Mouse (Mus musculus): Measurements from ENCODE around the gene Mia. TPM values are rescaled to one million over a fixed set of nuclear protein-coding genes. Genes with fewer than 3 reads are reported as not detected.

Gene Mia
- polyA plus RNA-seq, 1 experiment: not detected

DNA sequence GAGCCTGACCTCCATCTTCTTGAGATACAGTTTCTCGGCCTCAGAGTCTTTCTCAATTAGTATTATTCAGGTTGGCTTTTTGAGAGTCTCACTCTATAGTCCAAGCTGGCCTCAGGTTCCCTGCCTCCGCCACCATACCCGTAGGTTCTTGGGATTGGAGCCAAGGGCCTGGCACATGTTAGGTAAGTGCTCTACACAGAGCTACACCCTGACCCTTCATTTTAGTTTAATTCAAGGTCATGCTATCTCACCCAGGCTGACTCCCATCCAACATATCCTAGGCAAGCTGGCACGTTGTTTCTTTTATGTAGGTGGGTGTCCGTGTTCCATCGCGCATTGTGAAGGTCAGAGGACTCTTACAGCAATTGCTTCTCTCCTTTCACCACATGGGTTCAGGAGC, 6.1 kb downstream of the Mia start:
- no peak for TF ChIP-seq FLI1 (IDR thresholded peaks at IDR 0.05; ENCODE audit: low read length)
- peaks cover 73% of the 10 kb centered on the region for H3K4me1 ChIP-seq
- no peak overlapping the region for H3K4me3 ChIP-seq (replicated peaks)
- H3K36me3 ChIP-seq (replicated peaks; ENCODE audit: low read length): peaks cover 62% of the 10 kb centered on the region
- no peaks in the 10 kb centered on the region for H3K9me3 ChIP-seq
- no peaks in the 10 kb centered on the region for H3K27me3 ChIP-seq (replicated peaks)

GRCm38 (mm10) chr7:27174496-27174895, 6.5 kb downstream of the Mia start:
- no peak for TF ChIP-seq FLI1 (IDR thresholded peaks at IDR 0.05; ENCODE audit: low read length)
- no peak for TF ChIP-seq GATA1 (IDR thresholded peaks at IDR 0.05; ENCODE audit: borderline replicate concordance, low read length)
- H3K9me3 ChIP-seq: no peaks in the 10 kb centered on the region
- H3K4me1 ChIP-seq: peaks cover 69% of the 10 kb centered on the region
- H3K27me3 ChIP-seq (replicated peaks): no peaks in the 10 kb centered on the region
- H3K4me3 ChIP-seq (replicated peaks): no peak overlapping the region
- peaks cover 66% of the 10 kb centered on the region for H3K36me3 ChIP-seq (replicated peaks; ENCODE audit: low read length)

- TF ChIP-seq FLI1 (IDR thresholded peaks at IDR 0.05; ENCODE audit: low read length): no peak
- peaks cover 79% of the 10 kb centered on the region for H3K36me3 ChIP-seq (replicated peaks; ENCODE audit: low read length)
These were observed 10.0 kb downstream of the Mia start for GRCm38 (mm10) chr7:27170981-27171380.

DNA sequence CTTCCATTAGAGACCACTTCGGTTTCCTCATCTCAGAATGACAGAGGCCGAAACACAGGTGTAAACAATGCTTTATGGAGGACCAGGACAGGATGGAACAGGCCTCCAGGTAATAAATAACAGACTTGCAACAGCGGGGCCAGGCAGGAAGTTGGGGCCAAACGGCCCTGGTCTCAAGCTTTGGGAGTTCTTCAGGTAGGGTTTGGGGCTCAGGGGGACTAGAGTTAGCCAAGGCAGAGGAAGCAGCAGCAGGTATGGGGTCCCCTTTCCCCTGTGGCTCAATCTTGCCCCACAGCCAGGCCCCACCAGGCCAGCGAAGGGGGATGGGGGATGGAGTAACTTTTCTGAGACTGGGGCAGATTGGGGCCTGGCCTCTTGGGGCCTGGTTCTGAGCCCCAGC, 12.6 kb downstream of the Mia start:
- Histone ChIP-seq H3K4me3 (replicated peaks) (no peak overlapping the region), H3K4me1 (peaks cover 63% of the 10 kb centered on the region), H3K36me3 (replicated peaks; ENCODE audit: low read length) (peaks cover 75% of the 10 kb centered on the region), H3K9me3 (no peaks in the 10 kb centered on the region), H3K27me3 (replicated peaks) (no peaks in the 10 kb centered on the region)
- TF ChIP-seq GATA1 (IDR thresholded peaks at IDR 0.05; ENCODE audit: borderline replicate concordance, low read length): no peak
- no peak for TF ChIP-seq FLI1 (IDR thresholded peaks at IDR 0.05; ENCODE audit: low read length)

More at GRCm38 (mm10) chr7:27170981-27171380, 10.0 kb downstream of the Mia start:
- Histone ChIP-seq H3K4me3 (replicated peaks) (no peak overlapping the region), H3K4me1 (peaks cover 62% of the 10 kb centered on the region), H3K9me3 (no peaks in the 10 kb centered on the region), H3K27me3 (replicated peaks) (no peaks in the 10 kb centered on the region)

DNA sequence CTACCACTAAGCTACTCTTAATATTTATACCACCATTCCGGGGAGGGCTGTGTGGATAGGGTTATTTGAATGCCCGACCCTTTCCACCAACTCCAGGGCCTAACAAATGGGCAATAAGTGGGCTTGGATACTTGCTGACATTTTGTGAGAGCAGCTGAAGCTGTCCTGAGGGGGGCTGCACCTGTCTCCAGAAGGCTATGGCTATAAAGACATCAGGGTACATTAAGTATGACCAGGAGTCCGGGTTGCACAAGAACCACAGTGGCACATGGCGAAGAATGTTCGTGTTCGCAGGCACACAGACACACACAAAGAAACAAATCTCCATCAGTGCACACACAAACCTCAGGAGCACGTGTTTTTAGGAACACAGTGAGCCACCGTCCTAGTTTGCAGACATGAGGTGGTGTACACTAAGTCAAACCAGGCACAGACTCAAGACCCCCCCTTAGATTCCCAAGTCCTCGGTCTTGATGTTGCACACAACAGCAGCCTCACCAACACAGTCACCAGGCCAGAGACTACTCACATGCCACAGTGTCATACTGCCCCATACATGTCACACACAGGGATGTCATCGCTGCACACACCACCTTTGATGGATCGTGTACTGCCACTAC, 13.4 kb downstream of the Mia start:
- Histone ChIP-seq H3K9me3 (no peaks in the 10 kb centered on the region), H3K4me1 (peaks cover 65% of the 10 kb centered on the region), H3K36me3 (replicated peaks; ENCODE audit: low read length) (peaks cover 75% of the 10 kb centered on the region), H3K27me3 (replicated peaks) (no peaks in the 10 kb centered on the region), H3K4me3 (replicated peaks) (peak overlapping the region; percentile 97)
- no peak for TF ChIP-seq GATA1 (IDR thresholded peaks at IDR 0.05; ENCODE audit: borderline replicate concordance, low read length)
- TF ChIP-seq FLI1 (IDR thresholded peaks at IDR 0.05; ENCODE audit: low read length): no peak

DNA sequence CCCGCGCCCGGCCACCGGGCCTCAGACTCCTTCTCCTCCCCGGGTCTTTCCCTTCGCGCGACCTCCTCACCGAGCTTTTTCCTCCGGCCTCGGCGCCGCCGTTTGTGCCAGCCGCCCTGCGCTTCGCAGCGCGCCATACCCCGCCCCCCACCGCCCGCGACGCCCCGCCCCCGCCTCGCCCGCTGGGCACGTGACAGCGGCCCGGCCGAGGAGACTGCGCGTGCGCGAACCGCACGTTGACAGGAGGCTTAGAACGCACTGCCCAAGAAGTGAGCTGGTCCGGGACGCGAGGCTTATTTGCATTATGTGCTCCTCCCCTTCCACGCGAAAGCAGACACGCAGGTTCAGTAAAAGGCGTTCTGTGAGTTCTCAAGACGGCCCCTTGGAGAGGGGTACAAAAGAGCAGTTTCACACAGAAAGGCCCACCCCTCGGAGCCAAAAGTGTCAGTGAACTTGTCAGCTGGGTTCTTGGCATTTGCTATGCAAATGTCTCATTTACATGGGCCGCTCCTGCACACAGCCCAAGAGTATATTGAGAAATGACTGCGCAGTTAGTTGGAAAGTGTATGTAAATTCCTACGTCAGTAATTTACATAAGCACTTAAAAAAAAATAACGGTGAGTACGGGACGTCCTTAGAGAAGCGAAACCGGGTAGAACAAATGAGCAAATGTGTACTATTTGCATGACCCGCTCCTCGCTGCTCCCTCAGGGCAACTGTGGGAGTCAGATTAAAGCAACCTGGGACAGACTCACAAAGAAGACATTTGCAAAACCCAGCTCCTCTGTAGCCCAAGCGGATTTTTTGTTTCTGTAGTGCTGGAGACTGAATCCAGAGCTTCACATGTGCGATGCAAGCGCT, 14.1 kb downstream of the Mia start, which contains the start of gene Egln2:
Gene Egln2, minus strand, starts transcription at position 189 of the 861 bp plus-strand sequence.
- TF ChIP-seq FLI1 (IDR thresholded peaks at IDR 0.05; ENCODE audit: low read length): no peak
- TF ChIP-seq GATA1 (IDR thresholded peaks at IDR 0.05; ENCODE audit: borderline replicate concordance, low read length): no peak
- peaks cover 68% of the 10 kb centered on the region for H3K4me1 ChIP-seq
- peaks cover 75% of the 10 kb centered on the region for H3K36me3 ChIP-seq (replicated peaks; ENCODE audit: low read length)
- no peaks in the 10 kb centered on the region for H3K27me3 ChIP-seq (replicated peaks)
- H3K4me3 ChIP-seq (replicated peaks): peak within 1 kb of the TSS; percentile 97
- no peaks in the 10 kb centered on the region for H3K9me3 ChIP-seq

DNA sequence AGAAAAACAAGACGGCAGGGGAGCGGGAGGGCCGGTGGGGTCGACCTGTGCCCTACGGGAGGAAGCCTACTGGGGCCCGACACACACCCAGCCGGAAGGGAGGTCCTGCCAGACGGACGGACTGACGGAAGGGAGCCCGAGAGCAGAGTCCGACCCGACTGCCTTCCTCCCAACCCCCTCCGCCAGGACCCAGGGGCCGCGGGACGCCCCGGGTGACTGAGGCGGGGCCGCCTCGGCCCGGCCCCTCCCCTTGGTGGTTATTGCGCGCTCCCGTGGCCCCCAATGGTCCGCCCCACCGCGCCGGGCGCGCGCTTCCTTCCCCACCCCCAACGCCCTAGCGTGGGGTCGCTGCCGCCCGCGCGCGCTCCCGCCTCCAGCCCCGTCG, 14.7 kb downstream of the Mia start:
- Histone ChIP-seq H3K27me3 (replicated peaks) (no peaks in the 10 kb centered on the region), H3K4me3 (replicated peaks) (peak overlapping the region; percentile 97), H3K36me3 (replicated peaks; ENCODE audit: low read length) (peaks cover 75% of the 10 kb centered on the region), H3K9me3 (no peaks in the 10 kb centered on the region), H3K4me1 (peaks cover 70% of the 10 kb centered on the region)
- TF ChIP-seq GATA1 (IDR thresholded peaks at IDR 0.05; ENCODE audit: borderline replicate concordance, low read length) (no peak), FLI1 (IDR thresholded peaks at IDR 0.05; ENCODE audit: low read length) (no peak)

- Histone ChIP-seq H3K4me3 (replicated peaks) (peak overlapping the region; percentile 97), H3K27me3 (replicated peaks) (no peaks in the 10 kb centered on the region), H3K4me1 (peaks cover 72% of the 10 kb centered on the region), H3K36me3 (replicated peaks; ENCODE audit: low read length) (peaks cover 75% of the 10 kb centered on the region), H3K9me3 (no peaks in the 10 kb centered on the region)
- TF ChIP-seq FLI1 (IDR thresholded peaks at IDR 0.05; ENCODE audit: low read length) (no peak), GATA1 (IDR thresholded peaks at IDR 0.05; ENCODE audit: borderline replicate concordance, low read length) (no peak)
These were observed 15.3 kb downstream of the Mia start for GRCm38 (mm10) chr7:27165696-27166095.

DNA sequence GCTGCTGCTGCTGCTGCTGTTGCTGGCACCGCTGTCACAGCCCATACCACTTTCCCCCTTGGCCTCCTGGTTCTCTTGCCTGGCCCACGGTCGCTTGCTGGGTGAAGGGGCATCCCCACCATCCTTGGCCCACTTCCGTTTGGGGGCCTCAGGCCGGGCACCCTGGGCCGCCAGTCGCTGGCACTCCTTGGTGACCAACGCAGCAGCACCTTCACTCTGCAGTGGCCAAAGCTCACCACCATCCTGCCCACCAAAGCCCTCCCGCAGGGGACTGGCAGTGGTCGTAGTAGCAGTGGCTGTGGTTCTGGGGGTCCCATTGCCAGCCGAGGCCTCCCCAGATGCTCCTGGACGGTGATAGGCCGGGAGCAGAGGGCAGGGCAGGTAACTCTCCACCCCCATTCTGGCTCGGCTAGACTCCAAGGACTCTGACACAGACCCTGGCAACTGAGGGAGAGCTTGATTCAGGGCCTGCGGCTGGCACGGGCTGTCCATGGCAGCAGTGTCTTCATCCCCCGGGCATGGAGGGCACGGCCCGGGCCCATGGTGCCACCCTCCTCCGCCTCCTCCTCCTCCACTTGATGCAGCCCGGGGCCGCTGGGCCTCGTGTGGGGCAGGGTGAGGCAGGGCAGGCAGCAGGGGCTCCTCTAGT, 15.8 kb downstream of the Mia start:
- H3K27me3 ChIP-seq (replicated peaks): no peaks in the 10 kb centered on the region
- H3K4me3 ChIP-seq (replicated peaks): peak overlapping the region; percentile 97
- peaks cover 75% of the 10 kb centered on the region for H3K36me3 ChIP-seq (replicated peaks; ENCODE audit: low read length)
- no peak for TF ChIP-seq GATA1 (IDR thresholded peaks at IDR 0.05; ENCODE audit: borderline replicate concordance, low read length)
- TF ChIP-seq FLI1 (IDR thresholded peaks at IDR 0.05; ENCODE audit: low read length): no peak
- no peaks in the 10 kb centered on the region for H3K9me3 ChIP-seq
- H3K4me1 ChIP-seq: peaks cover 75% of the 10 kb centered on the region
